Mouse (Mus musculus) olfactory bulb, adult 2 months (tissue): ENCODE measurements around the gene Hyal3.

Source experiments
- CTCF ChIP-seq: fragments of 200-500 bp; IDR thresholded peaks from 2 replicates; pipeline ENCODE4 v1.5.1; 2012; ENCODE audit warnings: low read depth, mild to moderate bottlenecking, low read length, moderate library complexity; ENCODE audit not compliant: insufficient read depth
- POLR2A ChIP-seq: fragments of 200-500 bp; IDR thresholded peaks from 2 replicates; pipeline ENCODE4 v1.6.1; 2012; ENCODE audit warnings: mild to moderate bottlenecking, low read depth, low read length, moderate library complexity; ENCODE audit not compliant: insufficient read depth

GRCm38 (mm10) chr9:107629411-107629730 is 48.8 kb downstream of the Hyal3 start:
- no peak for TF ChIP-seq POLR2A
- no peak for TF ChIP-seq CTCF
